Mouse (Mus musculus) CD4-positive, CD25-positive, alpha-beta regulatory T cell (primary cell): ENCODE measurements around the gene 5730596B20Rik. TPM values are rescaled to one million over a fixed set of nuclear protein-coding genes. Genes with fewer than 3 reads are reported as not detected.

Source experiments
- polyA plus RNA-seq: library from polyadenylated mRNA; unstranded; fragments of 100-300 nt; shearing (Covaris generic); gene quantifications from one replicate; pipeline ENCODE4 v1.2.1, GENCODE M21; 2017

The 5730596B20Rik gene
- polyA plus RNA-seq = not detected

GRCm38 (mm10) chr6:52177061-52177735, at the start of gene 5730596B20Rik:
5730596B20Rik (plus strand) TSS chr6:52177498.

GRCm38 (mm10) chr6:52158276-52159051, 18.8 kb upstream of the 5730596B20Rik start, which contains the start of gene Hoxa1:
Hoxa1 (minus strand) TSS chr6:52158317.

GRCm38 (mm10) chr6:52164626-52165440, 12.5 kb upstream of the 5730596B20Rik start, which contains the start of gene Hoxa2:
Hoxa2 (minus strand) TSS chr6:52164831.

GRCm38 (mm10) chr6:52190906-52191810, 13.9 kb downstream of the 5730596B20Rik start, which contains the start of gene Hoxa4:
Hoxa4 (minus strand) TSS chr6:52191753.

GRCm38 (mm10) chr6:52204050-52204752, 26.9 kb downstream of the 5730596B20Rik start, which contains the start of gene Hoxa5:
Hoxa5 (minus strand) TSS chr6:52204587.

GRCm38 (mm10) chr6:52208072-52208867, 31.0 kb downstream of the 5730596B20Rik start, which contains the start of gene Hoxa6:
Hoxa6 (minus strand) TSS chr6:52208722.

GRCm38 (mm10) chr6:52213119-52213986, 36.1 kb downstream of the 5730596B20Rik start, which contains the start of the genes Hoxa3 and Gm28308:
Hoxa3 (minus strand) TSS chr6:52213336.
Gm28308 (minus strand) TSS chr6:52213339.

GRCm38 (mm10) chr6:52221337-52221992, 44.2 kb downstream of the 5730596B20Rik start, which contains the start of gene Hoxa7:
Hoxa7 (minus strand) TSS chr6:52221854.

Other genes starting within 250 kb of the 5730596B20Rik start
- 19.7 TPM for gene Skap2, start 164.9 kb upstream of the 5730596B20Rik start, polyA plus RNA-seq
- gene Hoxa1, start 19.2 kb upstream of the 5730596B20Rik start, polyA plus RNA-seq = not detected
- gene Hoxa2, start 12.7 kb upstream of the 5730596B20Rik start, polyA plus RNA-seq = not detected
- not detected for gene Hoxa4, start 14.3 kb downstream of the 5730596B20Rik start, polyA plus RNA-seq
- 0.16 TPM for gene Hoxa5, start 27.1 kb downstream of the 5730596B20Rik start, polyA plus RNA-seq
- gene Hoxa6, start 31.2 kb downstream of the 5730596B20Rik start, polyA plus RNA-seq = not detected
- gene Hoxa3, start 35.8 kb downstream of the 5730596B20Rik start, polyA plus RNA-seq = not detected
- gene Gm28308, start 35.8 kb downstream of the 5730596B20Rik start, polyA plus RNA-seq = not detected
- 0.38 TPM for gene Hoxa7, start 44.4 kb downstream of the 5730596B20Rik start, polyA plus RNA-seq
- 0.17 TPM for gene Hoxa9, start 53.6 kb downstream of the 5730596B20Rik start, polyA plus RNA-seq
- gene Hoxa10, start 63.4 kb downstream of the 5730596B20Rik start, polyA plus RNA-seq = not detected
- not detected for gene Hoxa11, start 68.3 kb downstream of the 5730596B20Rik start, polyA plus RNA-seq
- gene Hoxa13, start 83.4 kb downstream of the 5730596B20Rik start, polyA plus RNA-seq = not detected
- not detected for gene Evx1, start 136.0 kb downstream of the 5730596B20Rik start, polyA plus RNA-seq